Mouse (Mus musculus) kidney, embryonic 16.5 days (tissue): ENCODE results near the gene Itga2b. TPM values are rescaled to one million over a fixed set of nuclear protein-coding genes. Genes with fewer than 3 reads are reported as not detected.
A peak's percentile ranks its signal among the peaks of the same experiment; 100 is the strongest.

Experiments
- ATAC-seq: fragments of 200-750 bp; cut with Nextera tagmentation; 2 replicates; pipeline ENCODE4 v1.8.0; 2017; ENCODE audit warnings: moderate TSS enrichment; ENCODE audit not compliant: low FRiP score, low TSS enrichment
- H3K27ac ChIP-seq: fragments of 300-500 bp; sonication (generic); 2 replicates; pipeline ENCODE4 v1.5.1; 2014; ENCODE audit warnings: low read length
- H3K27me3 ChIP-seq: fragments of 300-500 bp; sonication (generic); 2 replicates; pipeline ENCODE4 v1.6.1; 2014; ENCODE audit warnings: low read length, control low read depth, mixed read lengths; ENCODE audit not compliant: insufficient read depth
- H3K36me3 ChIP-seq: fragments of 300-500 bp; sonication (generic); 2 replicates; pipeline ENCODE4 v1.6.1; 2014; ENCODE audit warnings: low read length, control low read depth, mixed read lengths; ENCODE audit not compliant: insufficient read depth
- H3K4me1 ChIP-seq: fragments of 300-500 bp; sonication (generic); 2 replicates; pipeline ENCODE4 v1.6.1; 2014; ENCODE audit warnings: low read length, control low read depth, mixed read lengths; ENCODE audit not compliant: insufficient read depth
- H3K4me2 ChIP-seq: fragments of 300-500 bp; sonication (generic); replicated peaks from 2 replicates; pipeline ENCODE4 v1.6.1; 2014; ENCODE audit warnings: low read depth, low read length
- H3K4me3 ChIP-seq: fragments of 300-500 bp; sonication (generic); 2 replicates; pipeline ENCODE4 v1.5.1; 2014; ENCODE audit warnings: mild to moderate bottlenecking, low read length
- H3K9ac ChIP-seq: fragments of 300-500 bp; sonication (generic); replicated peaks from 2 replicates; pipeline ENCODE4 v1.6.1; 2014; ENCODE audit warnings: low read length
- H3K9me3 ChIP-seq: fragments of 300-500 bp; sonication (generic); 2 replicates; pipeline ENCODE4 v1.6.1; 2016; ENCODE audit warnings: low read length, control low read depth
- WGBS: fragments of 180-500 bp; shearing (Covaris S2); extraction: QIAGEN DNeasy Blood & Tissue Kit; methylation state at CpG from one replicate; pipeline ENCODE4 v1.1.7; 2014; 5-methylcytosine and 5-hydroxymethylcytosine counted together
- polyA plus RNA-seq: library from polyadenylated mRNA; unstranded; fragments of >200 nt; fragmentation: Nextera tagmentation; extraction: Ambion mirVana; gene quantifications from 2 replicates; pipeline ENCODE4 v1.2.1, GENCODE M21; 2015

Gene Itga2b
- polyA plus RNA-seq, 1 experiment from 2014 or later: 10.8 TPM

DNA sequence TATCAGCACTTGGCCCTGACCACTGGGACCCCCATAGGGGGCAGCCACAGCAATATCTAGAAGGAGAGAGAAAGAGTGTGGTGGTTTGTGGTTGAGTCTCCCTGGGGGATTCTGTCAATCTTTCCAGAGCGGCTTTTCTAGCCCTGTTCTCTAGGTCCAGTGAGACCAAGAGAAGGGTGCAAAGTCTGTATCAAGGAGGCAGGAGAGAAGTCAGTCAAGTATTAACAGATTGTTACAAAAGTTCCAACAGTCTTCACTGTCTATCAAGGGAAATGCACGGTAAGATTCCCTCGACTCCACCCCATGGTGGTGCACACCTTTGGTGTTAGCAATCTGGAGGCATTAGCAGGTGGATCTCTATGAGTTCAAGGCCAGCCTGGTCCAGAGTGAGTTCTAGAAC lies 8.2 kb downstream of the Itga2b start:
- Histone ChIP-seq H3K27me3 (no peaks in the 10 kb centered on the region), H3K4me3 (no peak overlapping the region), H3K4me1 (peaks cover 10% of the 10 kb centered on the region), H3K27ac (no peak overlapping the region), H3K9ac (no peak overlapping the region), H3K9me3 (no peaks in the 10 kb centered on the region), H3K4me2 (no peak overlapping the region), H3K36me3 (no peaks in the 10 kb centered on the region)
- no peak for ATAC-seq
- WGBS: 80% methylated on average over 3 of the region's 3 CpGs

DNA sequence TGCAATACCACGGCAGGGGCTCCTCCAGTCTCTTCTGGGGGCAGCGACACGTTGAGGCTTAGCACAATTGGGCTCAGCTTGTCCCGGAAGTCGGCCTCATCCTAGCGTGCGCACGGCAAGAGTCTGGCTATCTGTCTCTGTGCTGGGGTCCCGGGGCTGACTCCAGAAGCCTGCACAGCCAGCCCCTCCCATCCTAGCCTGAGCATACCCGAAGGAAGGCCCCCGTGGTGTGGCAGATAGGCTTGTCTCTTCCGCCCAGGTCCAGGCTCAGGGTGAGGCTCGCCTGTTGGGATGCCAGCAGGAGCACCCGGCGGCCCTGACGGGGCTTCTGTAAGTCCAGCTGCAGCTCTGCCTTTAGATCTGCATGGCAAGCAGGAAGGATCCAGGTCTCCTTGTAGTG lies 9.4 kb downstream of the Itga2b start:
- H3K36me3 ChIP-seq: no peaks in the 10 kb centered on the region
- WGBS: 61% methylated on average over 16 of the region's 16 CpGs
- H3K4me3 ChIP-seq: no peak overlapping the region
- no peak overlapping the region for H3K27ac ChIP-seq
- H3K9me3 ChIP-seq: no peaks in the 10 kb centered on the region
- no peak for ATAC-seq
- H3K9ac ChIP-seq: no peak overlapping the region
- H3K27me3 ChIP-seq: no peaks in the 10 kb centered on the region
- H3K4me1 ChIP-seq: peaks cover 1% of the 10 kb centered on the region
- H3K4me2 ChIP-seq: no peak overlapping the region

DNA sequence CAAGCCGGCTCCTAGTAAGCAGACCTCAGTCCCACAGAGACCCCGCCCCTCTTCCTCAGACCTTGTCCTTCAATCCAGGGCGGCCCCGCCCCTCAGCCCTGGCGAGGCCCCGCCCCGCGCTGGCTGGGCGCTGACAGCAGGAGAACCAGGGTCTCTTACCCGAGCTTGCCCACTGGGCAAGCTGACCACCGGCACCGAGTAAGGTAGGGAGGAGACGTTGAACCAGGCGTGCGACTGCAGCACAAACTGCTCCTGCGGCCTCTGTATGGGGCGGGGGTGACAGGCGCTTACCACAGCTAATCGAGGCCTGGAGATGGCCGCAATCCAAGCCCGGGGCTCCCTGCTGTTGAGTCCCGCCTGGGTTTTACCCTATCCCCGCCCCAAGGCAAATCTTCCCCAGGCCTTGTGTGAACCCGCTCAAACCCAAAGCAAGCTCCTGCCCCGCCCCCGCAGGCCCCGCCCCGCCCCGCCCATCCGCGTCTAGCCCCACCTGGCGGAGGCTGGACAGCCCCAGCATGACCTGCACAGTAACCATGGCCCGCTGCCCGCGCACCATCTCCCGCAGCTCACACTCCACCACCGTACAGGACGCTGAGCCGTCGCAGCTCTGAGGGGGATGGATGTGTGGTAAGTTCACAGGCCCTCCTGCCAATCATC lies 14.1 kb downstream of the Itga2b start:
- Histone ChIP-seq H3K27ac (peak overlapping the region; percentile 90), H3K4me3 (peak overlapping the region; percentile 62), H3K27me3 (no peaks in the 10 kb centered on the region), H3K4me1 (peaks cover 17% of the 10 kb centered on the region), H3K4me2 (peak overlapping the region; percentile 98), H3K9ac (peak overlapping the region; percentile 73), H3K9me3 (no peaks in the 10 kb centered on the region), H3K36me3 (no peaks in the 10 kb centered on the region)
- under 1% methylated on average over 35 of the region's 40 CpGs for WGBS
- peak; percentile 92 for ATAC-seq

DNA sequence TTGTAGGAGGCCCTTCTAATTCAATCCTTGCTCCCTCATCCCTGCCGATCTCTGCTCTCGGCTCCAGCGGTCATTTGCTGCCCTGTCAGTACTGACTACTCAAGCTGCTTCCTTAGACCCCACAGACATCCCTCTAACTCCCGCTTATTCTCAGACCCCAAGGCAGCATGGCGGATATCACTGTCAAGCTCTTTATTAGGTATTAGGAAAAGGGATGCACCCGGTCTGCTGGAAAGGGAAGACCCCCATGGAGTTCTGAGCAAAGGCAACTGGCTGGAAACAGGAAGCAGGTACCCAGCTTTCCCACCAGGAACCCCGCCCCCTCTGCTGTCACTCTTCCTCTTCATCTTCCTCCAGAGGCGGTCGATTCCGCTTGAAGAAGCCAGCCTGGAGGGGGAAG lies 16.8 kb downstream of the Itga2b start:
- no peak overlapping the region for H3K27ac ChIP-seq
- no peak overlapping the region for H3K9ac ChIP-seq
- no peak overlapping the region for H3K4me2 ChIP-seq
- no peaks in the 10 kb centered on the region for H3K27me3 ChIP-seq
- H3K4me1 ChIP-seq: peaks cover 28% of the 10 kb centered on the region
- no peak overlapping the region for H3K4me3 ChIP-seq
- no peaks in the 10 kb centered on the region for H3K9me3 ChIP-seq
- ATAC-seq: no peak
- WGBS: 16% methylated on average over 10 of the region's 10 CpGs
- no peaks in the 10 kb centered on the region for H3K36me3 ChIP-seq

DNA sequence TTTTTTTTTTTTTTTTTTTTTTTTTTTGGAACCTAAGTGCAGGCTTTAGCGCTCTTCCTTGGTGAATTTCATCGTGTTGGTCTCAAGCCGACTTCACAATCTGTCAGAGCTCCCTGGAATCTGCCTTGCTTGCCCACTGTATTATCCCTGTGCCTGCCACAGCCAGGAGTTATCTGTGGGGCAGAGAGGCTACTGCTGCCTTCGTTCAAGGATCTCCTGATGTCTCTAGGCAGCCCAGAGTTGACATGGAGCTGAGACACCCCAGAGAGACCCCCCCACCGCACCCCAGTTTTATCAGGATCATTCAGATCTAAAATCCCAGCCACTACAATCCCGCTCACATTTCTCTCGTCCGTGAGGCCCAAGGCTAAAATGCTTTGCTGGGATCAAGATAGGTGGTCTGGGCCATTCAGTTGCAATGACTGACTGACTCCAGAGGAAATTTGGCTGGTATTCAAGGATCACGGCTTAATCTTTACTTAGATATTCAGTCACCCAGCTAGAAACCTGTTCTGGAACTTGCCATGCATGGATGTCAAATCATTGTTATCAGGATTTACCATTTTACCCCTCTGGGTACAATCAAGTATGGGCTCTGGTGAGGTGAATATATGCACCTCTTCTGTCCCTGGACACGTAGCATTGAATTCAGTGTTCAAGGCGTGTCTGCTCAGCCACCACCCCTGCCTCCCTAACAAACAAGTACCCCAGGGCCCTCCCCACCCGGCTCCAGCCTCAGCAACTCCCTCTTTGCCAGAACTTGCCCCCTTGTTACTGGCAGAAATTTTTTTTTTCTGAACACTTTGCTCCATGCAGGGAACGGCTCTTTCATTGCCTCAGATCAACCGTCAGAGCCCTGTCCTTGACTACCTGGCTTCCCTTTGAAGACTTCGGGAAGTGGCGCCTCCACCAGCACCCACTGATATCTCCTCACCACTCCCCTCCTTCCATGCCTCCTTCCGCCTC lies 20.6 kb downstream of the Itga2b start:
- H3K9ac ChIP-seq: no peak overlapping the region
- H3K27ac ChIP-seq: peak overlapping the region; percentile 91
- no peak overlapping the region for H3K4me3 ChIP-seq
- H3K27me3 ChIP-seq: no peaks in the 10 kb centered on the region
- 0 out of 2 replicates have a peak overlapping the region, but pooled peaks have one; percentile 1 for H3K4me2 ChIP-seq
- ATAC-seq: no peak
- no peaks in the 10 kb centered on the region for H3K9me3 ChIP-seq
- 42% methylated on average over 17 of the region's 17 CpGs for WGBS
- H3K4me1 ChIP-seq: peaks cover 43% of the 10 kb centered on the region
- H3K36me3 ChIP-seq: no peaks in the 10 kb centered on the region

DNA sequence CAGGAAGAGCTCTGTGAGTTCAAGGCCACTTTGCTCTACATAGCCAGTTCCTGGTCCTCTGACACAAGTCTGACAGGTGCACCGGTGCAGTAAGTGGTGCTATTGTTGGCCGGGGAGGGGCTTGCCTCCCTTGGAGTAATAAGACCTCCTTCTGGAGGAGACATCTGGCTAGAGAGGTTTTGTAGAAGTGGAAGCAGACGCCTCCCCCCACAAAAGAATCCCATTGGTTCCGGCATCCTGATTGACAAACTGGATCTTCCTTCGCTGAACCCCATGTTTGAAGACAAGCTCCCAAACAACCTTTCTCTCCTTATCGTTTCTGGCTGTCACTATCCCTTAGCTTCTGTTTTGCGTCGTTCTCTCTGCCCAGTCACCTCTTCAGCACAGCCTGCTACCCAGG lies 21.6 kb downstream of the Itga2b start:
- 14% methylated on average over 8 of the region's 8 CpGs for WGBS
- ATAC-seq: no peak
- Histone ChIP-seq H3K4me1 (peaks cover 42% of the 10 kb centered on the region), H3K4me3 (no peak overlapping the region), H3K27me3 (no peaks in the 10 kb centered on the region), H3K27ac (peak overlapping the region; percentile 91), H3K4me2 (no peak overlapping the region; the same call in 1 of the 2 replicates), H3K36me3 (no peaks in the 10 kb centered on the region), H3K9me3 (no peaks in the 10 kb centered on the region), H3K9ac (no peak overlapping the region)

DNA sequence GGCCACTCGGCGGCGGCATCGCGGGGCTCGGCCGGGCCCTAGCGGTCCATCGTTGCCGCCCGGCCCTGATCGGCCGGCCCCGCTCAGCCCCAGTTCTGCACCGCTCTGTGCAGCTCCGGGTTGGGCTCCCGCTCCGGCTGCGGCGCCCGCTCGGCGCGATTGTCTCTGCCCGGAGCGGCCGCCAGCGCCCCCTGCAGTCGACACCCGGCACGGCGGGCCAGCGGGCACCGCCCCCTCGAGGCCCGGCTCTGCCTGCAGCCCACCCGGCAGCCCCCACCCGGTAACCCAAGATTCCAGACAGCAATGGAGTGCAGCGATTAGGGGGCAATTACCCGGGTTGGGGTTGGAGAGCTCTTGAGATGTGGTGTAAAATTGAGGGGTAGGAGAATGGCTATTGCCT lies 22.4 kb downstream of the Itga2b start, which contains the start of gene Fam171a2:
Fam171a2 (minus strand) TSS at position 186 of the 400 bp plus-strand sequence.
- peak within 1 kb of the TSS; percentile 91 for H3K27ac ChIP-seq
- ATAC-seq: peak; percentile 75
- H3K9ac ChIP-seq: peak within 1 kb of the TSS; percentile 98
- H3K27me3 ChIP-seq: no peaks in the 10 kb centered on the region
- H3K36me3 ChIP-seq: peaks cover 5% of the 10 kb centered on the region; the same call in 1 of the 2 replicates
- H3K4me2 ChIP-seq: peak within 1 kb of the TSS; percentile 80
- H3K4me3 ChIP-seq: peak within 1 kb of the TSS; percentile 89
- H3K9me3 ChIP-seq: no peaks in the 10 kb centered on the region
- H3K4me1 ChIP-seq: peaks cover 37% of the 10 kb centered on the region
- under 1% methylated on average over 38 of the region's 40 CpGs for WGBS

DNA sequence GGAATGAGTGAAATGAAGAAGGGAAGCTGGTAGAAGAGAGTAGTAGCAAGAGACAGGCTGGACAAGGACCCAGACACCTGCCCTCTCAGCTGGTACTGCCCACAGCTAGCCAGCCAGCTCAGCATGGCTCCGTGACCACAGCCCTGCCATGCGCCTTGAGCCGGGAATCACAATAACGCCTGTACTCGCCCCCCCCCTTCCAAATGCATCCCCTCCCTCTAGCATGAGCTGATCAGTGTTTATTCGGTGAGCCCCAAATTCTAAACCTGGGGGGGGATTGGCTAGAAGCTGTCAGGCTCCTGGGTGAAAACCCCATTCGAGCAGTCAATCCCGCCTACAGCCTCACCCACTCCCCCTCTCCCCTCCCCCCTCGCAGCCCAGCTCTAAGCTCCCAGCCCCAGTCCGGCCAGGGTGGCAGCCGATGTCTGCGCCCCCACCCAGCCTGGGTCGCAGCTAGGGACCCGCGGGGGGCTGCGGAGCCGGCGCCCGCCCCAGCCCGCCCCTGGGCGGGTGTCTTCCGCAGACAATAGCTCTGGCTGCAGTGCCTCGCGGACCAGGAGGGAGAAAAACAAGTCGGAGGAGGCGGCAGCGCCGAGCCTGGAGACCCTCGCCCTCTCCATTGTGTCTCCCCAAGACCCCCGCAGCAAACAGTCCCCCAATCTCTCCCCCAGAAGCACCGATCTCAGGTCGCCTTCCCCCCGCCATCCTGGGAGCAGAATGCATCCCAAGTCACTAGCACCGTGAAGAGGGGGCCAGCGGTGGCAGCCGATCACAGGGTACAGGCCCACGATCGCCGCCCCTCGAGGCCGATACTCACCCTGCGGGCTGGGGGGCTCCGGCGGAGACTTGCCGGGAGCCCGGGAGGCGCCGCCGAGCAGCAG lies 23.1 kb downstream of the Itga2b start:
- Histone ChIP-seq H3K9me3 (no peaks in the 10 kb centered on the region), H3K9ac (peak overlapping the region; percentile 98), H3K4me1 (peaks cover 37% of the 10 kb centered on the region), H3K4me2 (peak overlapping the region; percentile 80), H3K4me3 (peak overlapping the region; percentile 89), H3K36me3 (peaks cover 10% of the 10 kb centered on the region), H3K27me3 (no peaks in the 10 kb centered on the region), H3K27ac (peak overlapping the region; percentile 91)
- peak; percentile 42 for ATAC-seq
- under 1% methylated on average over 49 of the region's 49 CpGs for WGBS

DNA sequence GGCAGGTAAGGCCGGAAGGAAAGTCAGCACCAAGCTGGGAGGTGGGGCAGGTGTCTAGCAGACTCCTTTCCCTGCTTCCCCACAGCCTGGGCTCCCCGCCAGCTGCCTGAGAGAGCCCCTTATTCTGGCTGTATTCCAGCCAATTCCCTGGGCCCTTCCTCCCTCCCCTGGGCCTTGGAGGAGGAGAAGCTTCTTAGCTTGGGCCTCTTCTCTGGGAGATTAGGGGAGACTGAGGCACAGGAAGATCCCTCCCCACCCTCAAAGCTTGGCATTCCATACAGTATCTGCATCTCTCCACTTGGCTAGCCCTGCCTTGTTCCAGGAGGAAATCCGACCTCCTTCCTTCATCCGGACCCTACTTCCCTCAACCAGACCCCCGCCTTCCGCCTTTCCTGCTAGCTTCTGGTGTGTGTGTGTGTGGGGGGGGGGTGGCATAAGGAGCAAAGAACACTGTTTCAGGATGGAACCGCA lies 24.0 kb downstream of the Itga2b start:
- WGBS: 9% methylated on average over 7 of the region's 7 CpGs

More for the DNA sequence above, 24.0 kb downstream of the Itga2b start:
- Histone ChIP-seq H3K27ac (peak overlapping the region; percentile 91), H3K27me3 (no peaks in the 10 kb centered on the region), H3K4me3 (peak overlapping the region; percentile 89), H3K4me1 (peaks cover 37% of the 10 kb centered on the region), H3K36me3 (peaks cover 18% of the 10 kb centered on the region), H3K9me3 (no peaks in the 10 kb centered on the region), H3K9ac (peak overlapping the region; percentile 98), H3K4me2 (peak overlapping the region; percentile 80)
- peak; percentile 27; the same call in 1 of the 2 replicates for ATAC-seq
